Mouse (Mus musculus) brain, embryonic 14.5 days (tissue): Measurements from ENCODE around the gene Vamp1.

ENCODE experiments used
- CTCF ChIP-seq: fragments of 200-500 bp; IDR thresholded peaks from 2 replicates; pipeline ENCODE4 v1.5.1; 2012; ENCODE audit warnings: inconsistent platforms, mild to moderate bottlenecking, moderate library complexity, borderline replicate concordance; ENCODE audit not compliant: insufficient read depth, insufficient read length; ENCODE audit errors: extremely low read depth
- POLR2A ChIP-seq: fragments of 200-500 bp; IDR thresholded peaks from 2 replicates; pipeline ENCODE4 v1.6.1; 2012; ENCODE audit warnings: mild to moderate bottlenecking, inconsistent platforms, borderline replicate concordance; ENCODE audit not compliant: poor library complexity, insufficient read depth, insufficient read length, severe bottlenecking; ENCODE audit errors: extremely low read depth

DNA sequence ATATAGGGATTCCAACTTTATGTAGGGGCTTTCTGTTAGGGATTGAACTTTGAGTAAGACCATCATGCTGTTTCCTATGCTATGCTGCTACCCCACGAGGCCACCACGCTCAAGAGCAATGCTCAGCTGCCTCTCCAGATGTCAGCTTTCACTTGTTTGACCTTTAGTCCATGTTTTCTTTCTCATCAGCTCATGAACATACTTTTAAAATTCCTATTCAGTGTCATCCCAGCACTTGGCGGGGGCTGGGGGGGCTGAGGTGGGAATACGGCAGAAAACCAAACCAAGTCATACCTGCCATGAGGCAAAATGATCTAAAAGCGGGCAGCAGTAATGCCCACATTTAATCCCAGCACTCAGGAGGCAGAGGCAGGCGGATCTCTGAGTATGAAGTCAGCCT, 2.2 kb upstream of the Vamp1 start:
- TF ChIP-seq CTCF (no peak), POLR2A (no peak)
